Mouse (Mus musculus) ES-Bruce4 (cell line): ENCODE measurements around the gene Kank1. TPM values are rescaled to one million over a fixed set of nuclear protein-coding genes. Genes with fewer than 3 reads are reported as not detected.

ENCODE experiments used
- H3K27ac ChIP-seq: 2 replicates; pipeline ENCODE4 v1.5.1; 2012; ENCODE audit warnings: low read length, inconsistent platforms; ENCODE audit not compliant: insufficient read depth
- H3K27me3 ChIP-seq: 2 replicates; pipeline ENCODE4 v1.6.1; 2012; ENCODE audit warnings: mild to moderate bottlenecking, low read length, inconsistent platforms; ENCODE audit not compliant: control insufficient read depth, poor library complexity, insufficient read depth, severe bottlenecking
- H3K36me3 ChIP-seq: 2 replicates; pipeline ENCODE4 v1.6.1; 2012; ENCODE audit warnings: inconsistent platforms, mild to moderate bottlenecking, low read length, moderate library complexity; ENCODE audit not compliant: control insufficient read depth, poor library complexity, insufficient read depth, severe bottlenecking
- H3K4me1 ChIP-seq: one replicate; pipeline ENCODE4 v1.8.1; 2011; ENCODE audit warnings: low read length; ENCODE audit not compliant: control insufficient read depth, insufficient read depth
- H3K4me3 ChIP-seq: 2 replicates; pipeline ENCODE4 v1.5.1; 2011; ENCODE audit warnings: low read depth, mild to moderate bottlenecking, low read length
- H3K9ac ChIP-seq: 2 replicates; pipeline ENCODE4 v1.6.1; 2012; ENCODE audit warnings: low read depth, mild to moderate bottlenecking, inconsistent platforms; ENCODE audit not compliant: poor library complexity, severe bottlenecking
- H3K9me3 ChIP-seq: replicated peaks from 2 replicates; pipeline ENCODE4 v1.6.1; 2012; ENCODE audit warnings: mild to moderate bottlenecking, low read length, inconsistent platforms; ENCODE audit not compliant: control insufficient read depth, poor library complexity, insufficient read depth, severe bottlenecking
- CTCF ChIP-seq: IDR thresholded peaks from one replicate; pipeline ENCODE4 v1.8.1; 2011; ENCODE audit warnings: low read depth, low read length
- EP300 ChIP-seq: IDR thresholded peaks from 2 replicates; pipeline ENCODE4 v1.6.1; 2011; ENCODE audit warnings: low read depth, low read length; ENCODE audit not compliant: insufficient read depth
- POLR2A ChIP-seq: IDR thresholded peaks from one replicate; pipeline ENCODE4 v1.8.1; 2011; ENCODE audit warnings: low read length; ENCODE audit not compliant: insufficient read depth
- polyA plus RNA-seq: library from polyadenylated mRNA; stranded (reverse); fragments of >200 nt; gene quantifications from 2 replicates; pipeline ENCODE4 v1.2.4, GENCODE M21; 2011; ENCODE audit warnings: low read depth; ENCODE audit not compliant: missing spikeins, insufficient read depth, insufficient read length

Kank1 gene
- polyA plus RNA-seq, 1 experiment, result 44.1 TPM

- no peaks in the 10 kb centered on the region for H3K4me1 ChIP-seq
- no peak overlapping the region for H3K9ac ChIP-seq
- H3K9me3 ChIP-seq, result no peaks in the 10 kb centered on the region
- no peaks in the 10 kb centered on the region for H3K27me3 ChIP-seq
- TF ChIP-seq CTCF (no peak), POLR2A (no peak), EP300 (no peak)
- H3K27ac ChIP-seq, result no peak overlapping the region
- H3K36me3 ChIP-seq, result no peaks in the 10 kb centered on the region
- no peak overlapping the region for H3K4me3 ChIP-seq
Observed at GRCm38 (mm10) chr19:25246062-25246461, 9.3 kb downstream of the Kank1 start.

GRCm38 (mm10) chr19:25247858-25248552, 11.2 kb downstream of the Kank1 start:
- no peak overlapping the region for H3K4me3 ChIP-seq
- TF ChIP-seq CTCF (no peak), EP300 (no peak), POLR2A (no peak)
- H3K4me1 ChIP-seq, result no peaks in the 10 kb centered on the region

GRCm38 (mm10) chr19:25249230-25249629, 12.5 kb downstream of the Kank1 start:
- no peak overlapping the region for H3K9ac ChIP-seq
- TF ChIP-seq CTCF (no peak), EP300 (no peak), POLR2A (no peak)

More at GRCm38 (mm10) chr19:25247858-25248552, 11.2 kb downstream of the Kank1 start:
- H3K9me3 ChIP-seq, result no peaks in the 10 kb centered on the region
- no peaks in the 10 kb centered on the region for H3K27me3 ChIP-seq
- H3K27ac ChIP-seq, result no peak overlapping the region
- no peaks in the 10 kb centered on the region for H3K36me3 ChIP-seq
- no peak overlapping the region for H3K9ac ChIP-seq

GRCm38 (mm10) chr19:25251610-25252140, 14.9 kb downstream of the Kank1 start:
- Histone ChIP-seq H3K4me3 (no peak overlapping the region), H3K9me3 (no peaks in the 10 kb centered on the region), H3K36me3 (no peaks in the 10 kb centered on the region), H3K9ac (no peak overlapping the region), H3K4me1 (no peaks in the 10 kb centered on the region), H3K27me3 (no peaks in the 10 kb centered on the region), H3K27ac (no peak overlapping the region)
- no peak for TF ChIP-seq EP300
- no peak for TF ChIP-seq CTCF
- TF ChIP-seq POLR2A, result no peak

More at GRCm38 (mm10) chr19:25249230-25249629, 12.5 kb downstream of the Kank1 start:
- H3K4me3 ChIP-seq, result no peak overlapping the region
- no peaks in the 10 kb centered on the region for H3K27me3 ChIP-seq
- no peaks in the 10 kb centered on the region for H3K4me1 ChIP-seq
- H3K36me3 ChIP-seq, result no peaks in the 10 kb centered on the region
- H3K9me3 ChIP-seq, result no peaks in the 10 kb centered on the region
- H3K27ac ChIP-seq, result no peak overlapping the region

- Histone ChIP-seq H3K36me3 (no peaks in the 10 kb centered on the region), H3K27ac (no peak overlapping the region), H3K4me1 (no peaks in the 10 kb centered on the region), H3K9ac (no peak overlapping the region), H3K4me3 (no peak overlapping the region), H3K9me3 (no peaks in the 10 kb centered on the region), H3K27me3 (no peaks in the 10 kb centered on the region)
- TF ChIP-seq EP300 (no peak), POLR2A (no peak), CTCF (no peak)
Observed at GRCm38 (mm10) chr19:25253198-25253597, 16.4 kb downstream of the Kank1 start.

- Histone ChIP-seq H3K4me1 (no peaks in the 10 kb centered on the region), H3K9me3 (no peaks in the 10 kb centered on the region), H3K4me3 (no peak overlapping the region), H3K9ac (no peak overlapping the region), H3K27ac (no peak overlapping the region), H3K27me3 (no peaks in the 10 kb centered on the region), H3K36me3 (no peaks in the 10 kb centered on the region)
- TF ChIP-seq POLR2A (no peak), CTCF (no peak), EP300 (no peak)
Observed at GRCm38 (mm10) chr19:25253628-25254027, 16.9 kb downstream of the Kank1 start.
